Mouse (Mus musculus): ENCODE results near the gene 4930470P17Rik. TPM values are rescaled to one million over a fixed set of nuclear protein-coding genes. Genes with fewer than 3 reads are reported as not detected.
"Not testable (repeated sequence)": the region's sequence is repeated elsewhere in the genome, so short reads cannot be mapped to it uniquely, and the experiment has no call there.

4930470P17Rik gene
- total and polyA plus RNA-seq, 3 experiments, result not detected

GRCm38 (mm10) chr2:170631375-170631774 lies 29.6 kb upstream of the 4930470P17Rik start:
- in situ Hi-C loops (cut with MboI; ENCODE audit: low pct_ligation_motif_present, low pct_unique_long_range_greater_than_20kb, low sequenced_read_pairs) (no loop called here), dilution Hi-C loops (cut with MboI; ENCODE audit: extremely low pct_ligation_motif_present, extremely low pct_unique_long_range_greater_than_20kb, low sequenced_read_pairs) (no loop called here)
- H3K36me3 ChIP-seq (replicated peaks in 1 of 2; ENCODE audit: control insufficient read depth in 1 of 2, insufficient read depth in 1 of 2, low read length in 1 of 2), result no peaks in the 10 kb centered on the region
- no peaks in the 10 kb centered on the region for H3K4me1 ChIP-seq (ENCODE audit: control insufficient read depth in 1 of 2, insufficient read depth in 2 of 2)
- no peak overlapping the region for H3K4me2 ChIP-seq (ENCODE audit: insufficient read depth, low read depth, poor library complexity, severe bottlenecking)
- TF ChIP-seq MEF2A (IDR thresholded peaks at IDR 0.05; ENCODE audit: borderline replicate concordance, low read depth, low read length), result no peak
- TF ChIP-seq ZC3H11A (IDR thresholded peaks at IDR 0.05; ENCODE audit: low read depth, low read length), result no peak
- H3K27ac ChIP-seq (ENCODE audit: insufficient read depth, low read depth), result no peak overlapping the region
- H3K9ac ChIP-seq (ENCODE audit: insufficient read depth, low read depth), result no peak overlapping the region
- no peak for DNase-seq (ENCODE audit: extremely low read depth)
- no peaks in the 10 kb centered on the region for H3K79me2 ChIP-seq (replicated peaks; ENCODE audit: control insufficient read depth, extremely low read depth, insufficient read depth, poor library complexity, severe bottlenecking)
- no peaks in the 10 kb centered on the region for H3K27me3 ChIP-seq (replicated peaks)
- no peak overlapping the region for H3K4me3 ChIP-seq (replicated peaks in 1 of 3; ENCODE audit: low read depth in 2 of 3, low read length in 2 of 3, poor library complexity in 1 of 3)
- peaks cover 66% of the 10 kb centered on the region for H3K9me3 ChIP-seq (replicated peaks; ENCODE audit: low read length)

GRCm38 (mm10) chr2:170630553-170630952 lies 28.7 kb upstream of the 4930470P17Rik start:
- no peaks in the 10 kb centered on the region for H3K27me3 ChIP-seq (replicated peaks)
- H3K36me3 ChIP-seq (replicated peaks in 1 of 2; ENCODE audit: control insufficient read depth in 1 of 2, insufficient read depth in 1 of 2, low read length in 1 of 2), result no peaks in the 10 kb centered on the region
- H3K4me1 ChIP-seq (ENCODE audit: control insufficient read depth in 1 of 2, insufficient read depth in 2 of 2), result no peaks in the 10 kb centered on the region
- H3K27ac ChIP-seq (ENCODE audit: insufficient read depth, low read depth), result no peak overlapping the region
- no peaks in the 10 kb centered on the region for H3K79me2 ChIP-seq (replicated peaks; ENCODE audit: control insufficient read depth, extremely low read depth, insufficient read depth, poor library complexity, severe bottlenecking)
- DNase-seq (ENCODE audit: extremely low read depth), result no peak
- no peak overlapping the region for H3K4me2 ChIP-seq (ENCODE audit: insufficient read depth, low read depth, poor library complexity, severe bottlenecking)
- no peak for TF ChIP-seq MAZ (IDR thresholded peaks at IDR 0.05; ENCODE audit: low read depth, low read length)
- H3K9me3 ChIP-seq (replicated peaks; ENCODE audit: low read length), result peaks cover 61% of the 10 kb centered on the region
- in situ Hi-C loops (cut with MboI; ENCODE audit: low pct_ligation_motif_present, low pct_unique_long_range_greater_than_20kb, low sequenced_read_pairs), result no loop called here
- dilution Hi-C loops (cut with MboI; ENCODE audit: extremely low pct_ligation_motif_present, extremely low pct_unique_long_range_greater_than_20kb, low sequenced_read_pairs), result no loop called here
- no peak overlapping the region for H3K9ac ChIP-seq (ENCODE audit: insufficient read depth, low read depth)
- H3K4me3 ChIP-seq (replicated peaks in 1 of 3; ENCODE audit: low read depth in 2 of 3, low read length in 2 of 3, poor library complexity in 1 of 3), result no peak overlapping the region

DNA sequence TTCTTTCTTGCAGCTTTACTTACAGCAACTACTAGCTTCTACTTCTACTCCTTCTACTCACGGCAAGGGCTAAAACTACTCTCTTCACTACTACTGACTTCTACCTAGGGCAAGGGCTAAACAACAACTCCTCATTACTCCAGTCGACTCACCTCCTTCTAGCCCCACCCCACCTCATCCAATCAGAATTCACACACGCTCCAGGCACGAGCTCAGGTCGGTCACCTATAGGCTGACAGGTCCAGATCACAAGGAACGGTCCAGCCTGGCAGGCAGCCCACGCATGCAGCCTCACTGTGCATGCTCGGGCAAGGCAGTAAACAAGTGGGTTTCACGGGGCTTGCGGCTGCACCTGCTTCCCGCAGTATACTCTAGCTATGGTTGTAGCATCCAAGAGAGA lies 26.2 kb upstream of the 4930470P17Rik start:
- in situ Hi-C loops (cut with MboI; ENCODE audit: low pct_ligation_motif_present, low pct_unique_long_range_greater_than_20kb, low sequenced_read_pairs); H3K27me3 ChIP-seq (replicated peaks); dilution Hi-C loops (cut with MboI; ENCODE audit: extremely low pct_ligation_motif_present, extremely low pct_unique_long_range_greater_than_20kb, low sequenced_read_pairs); H3K27ac ChIP-seq (ENCODE audit: insufficient read depth, low read depth); H3K79me2 ChIP-seq (replicated peaks; ENCODE audit: control insufficient read depth, extremely low read depth, insufficient read depth, poor library complexity, severe bottlenecking); H3K9ac ChIP-seq (ENCODE audit: insufficient read depth, low read depth); H3K36me3 ChIP-seq (replicated peaks in 1 of 2; ENCODE audit: control insufficient read depth in 1 of 2, insufficient read depth in 1 of 2, low read length in 1 of 2); H3K4me1 ChIP-seq (ENCODE audit: control insufficient read depth in 1 of 2, insufficient read depth in 2 of 2); DNase-seq (ENCODE audit: extremely low read depth); H3K4me3 ChIP-seq (replicated peaks in 1 of 3; ENCODE audit: low read depth in 2 of 3, low read length in 2 of 3, poor library complexity in 1 of 3); H3K4me2 ChIP-seq (ENCODE audit: insufficient read depth, low read depth, poor library complexity, severe bottlenecking): not testable (repeated sequence)
- peaks cover 42% of the 10 kb centered on the region for H3K9me3 ChIP-seq (replicated peaks; ENCODE audit: low read length)

GRCm38 (mm10) chr2:170624201-170624880 lies 22.5 kb upstream of the 4930470P17Rik start:
- in situ Hi-C loops (cut with MboI; ENCODE audit: low pct_ligation_motif_present, low pct_unique_long_range_greater_than_20kb, low sequenced_read_pairs); H3K79me2 ChIP-seq (replicated peaks; ENCODE audit: control insufficient read depth, extremely low read depth, insufficient read depth, poor library complexity, severe bottlenecking); H3K27me3 ChIP-seq (replicated peaks); H3K4me1 ChIP-seq (ENCODE audit: control insufficient read depth in 1 of 2, insufficient read depth in 2 of 2); H3K36me3 ChIP-seq (replicated peaks in 1 of 2; ENCODE audit: control insufficient read depth in 1 of 2, insufficient read depth in 1 of 2, low read length in 1 of 2); H3K27ac ChIP-seq (ENCODE audit: insufficient read depth, low read depth); H3K4me3 ChIP-seq (replicated peaks in 1 of 3; ENCODE audit: low read depth in 2 of 3, low read length in 2 of 3, poor library complexity in 1 of 3); dilution Hi-C loops (cut with MboI; ENCODE audit: extremely low pct_ligation_motif_present, extremely low pct_unique_long_range_greater_than_20kb, low sequenced_read_pairs); H3K9ac ChIP-seq (ENCODE audit: insufficient read depth, low read depth); H3K4me2 ChIP-seq (ENCODE audit: insufficient read depth, low read depth, poor library complexity, severe bottlenecking); DNase-seq (ENCODE audit: extremely low read depth): not testable (repeated sequence)
- peaks cover 52% of the 10 kb centered on the region for H3K9me3 ChIP-seq (replicated peaks; ENCODE audit: low read length)

Data from CH12.LX (cell line).